Mouse (Mus musculus): ENCODE measurements at regions not wholly inside any gene's neighbourhood (a gene's known extent, or its start where the extent isn't known, plus 50 kb on each side); places are given as distances from the start of the nearest gene placed in this dataset.

- intact Hi-C loops (cut with DNase I) = no loop called here
- DNase-seq (ENCODE audit: low spot score in 2 of 2) = no peak
These were observed 264.7 kb upstream of the Pard3b start for GRCm38 (mm10) chr1:61373661-61374491.

- no peak for DNase-seq (ENCODE audit: low spot score in 2 of 2)
- intact Hi-C loops (cut with DNase I) = loop anchor here (5.0 kb wide), 4 partner anchors 79 to 1321 kb away; no protein-coding TSS in a partner anchor
These were observed 262.2 kb upstream of the Pard3b start for GRCm38 (mm10) chr1:61376417-61376816.

GRCm38 (mm10) chr1:61377070-61377469 is 261.6 kb upstream of the Pard3b start:
- peak; percentile 40 to 57 for DNase-seq (ENCODE audit: low spot score in 2 of 2)

GRCm38 (mm10) chr1:61378240-61378639 is 260.4 kb upstream of the Pard3b start:
- intact Hi-C loops (cut with DNase I) = loop anchor here (5.0 kb wide), 4 partner anchors 81 to 1319 kb away; no protein-coding TSS in a partner anchor
- no peak for DNase-seq (ENCODE audit: low spot score in 2 of 2)

More at GRCm38 (mm10) chr1:61377070-61377469, 261.6 kb upstream of the Pard3b start:
- intact Hi-C loops (cut with DNase I) = loop anchor here (1.0 to 5.0 kb wide), 5 partner anchors 80 to 1320 kb away; no protein-coding TSS in a partner anchor

DNA sequence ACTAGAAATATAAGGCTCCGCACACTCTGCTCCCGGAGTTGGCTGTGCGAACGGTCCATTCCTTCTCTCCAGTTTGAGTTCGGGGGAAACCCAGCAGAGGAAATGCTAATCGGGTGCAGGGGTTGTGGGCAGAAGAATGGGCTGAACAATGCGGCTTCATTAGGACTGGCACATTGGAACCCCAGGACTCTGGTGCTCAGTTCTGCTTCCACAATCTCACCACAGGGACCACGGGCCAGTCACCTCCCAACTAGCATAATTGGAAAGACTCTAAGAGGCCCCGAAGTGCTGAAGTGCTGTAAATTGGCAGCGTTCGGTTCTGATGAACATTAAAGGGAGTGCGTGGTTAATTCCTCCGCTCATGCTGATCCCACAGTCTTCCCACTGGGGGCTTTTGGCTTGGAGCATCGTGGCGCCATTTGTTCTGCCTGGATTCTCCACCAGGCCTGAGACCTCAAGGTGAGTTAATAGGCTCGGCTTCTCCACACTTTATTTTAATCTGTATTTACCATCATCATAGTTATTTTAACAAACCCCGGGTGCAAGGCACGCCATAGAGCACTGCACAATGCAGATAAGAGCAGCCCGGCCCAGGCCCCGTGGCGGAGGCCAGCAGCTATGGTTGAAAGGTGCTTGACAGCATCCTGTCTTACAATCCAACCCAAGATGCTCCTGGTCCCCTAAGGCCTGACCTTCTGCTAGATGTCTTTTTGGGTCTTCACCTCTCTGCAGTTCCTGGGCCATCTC is 258.7 kb upstream of the Pard3b start:
- DNase-seq (ENCODE audit: low spot score in 2 of 2) = no peak
- intact Hi-C loops (cut with DNase I) = loop anchor here (5.0 kb wide), 4 partner anchors 83 to 1317 kb away; no protein-coding TSS in a partner anchor

DNA sequence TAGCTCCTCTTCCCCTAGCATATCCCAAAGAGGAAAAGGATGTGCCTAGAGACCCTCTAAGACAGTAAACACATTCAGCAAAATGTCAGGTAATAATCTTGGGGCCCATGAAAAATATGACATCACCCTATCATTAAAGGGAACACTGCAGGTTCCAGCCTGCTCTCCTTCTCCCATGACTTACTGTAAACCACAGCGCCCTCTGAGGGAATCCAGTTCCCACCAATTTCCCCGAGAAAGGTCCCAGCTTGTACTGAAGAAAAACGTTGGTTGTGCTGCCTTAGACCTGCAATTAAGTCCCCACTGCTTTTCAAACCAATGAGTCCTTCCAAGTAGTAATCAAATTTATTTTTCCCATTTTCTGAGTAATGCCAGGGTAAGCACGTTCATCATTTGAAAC is 251.0 kb upstream of the Pard3b start:
- DNase-seq (ENCODE audit: low spot score in 2 of 2) = no peak
- intact Hi-C loops (cut with DNase I) = no loop called here

DNA sequence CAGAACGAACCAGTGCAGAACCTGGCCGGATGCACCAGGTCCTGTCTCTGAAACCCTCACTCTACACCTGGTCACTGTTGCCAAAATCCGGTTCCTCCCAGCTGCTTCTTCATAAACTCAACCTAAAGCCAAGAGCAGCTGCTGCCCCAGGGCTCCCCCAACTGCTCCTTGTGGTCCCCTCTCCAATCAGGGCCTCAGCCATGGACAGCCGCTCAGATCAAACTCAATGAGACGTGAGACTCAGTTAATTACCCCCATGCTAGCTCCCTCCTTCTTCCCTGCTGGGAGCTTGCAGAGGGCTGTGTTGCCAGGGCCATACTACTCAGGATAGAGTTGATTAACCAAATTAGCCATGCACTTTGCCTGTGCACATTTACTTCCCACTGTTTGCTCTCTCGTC is 240.8 kb upstream of the Pard3b start:
- intact Hi-C loops (cut with DNase I) = no loop called here
- no peak for DNase-seq (ENCODE audit: low spot score in 2 of 2)

DNA sequence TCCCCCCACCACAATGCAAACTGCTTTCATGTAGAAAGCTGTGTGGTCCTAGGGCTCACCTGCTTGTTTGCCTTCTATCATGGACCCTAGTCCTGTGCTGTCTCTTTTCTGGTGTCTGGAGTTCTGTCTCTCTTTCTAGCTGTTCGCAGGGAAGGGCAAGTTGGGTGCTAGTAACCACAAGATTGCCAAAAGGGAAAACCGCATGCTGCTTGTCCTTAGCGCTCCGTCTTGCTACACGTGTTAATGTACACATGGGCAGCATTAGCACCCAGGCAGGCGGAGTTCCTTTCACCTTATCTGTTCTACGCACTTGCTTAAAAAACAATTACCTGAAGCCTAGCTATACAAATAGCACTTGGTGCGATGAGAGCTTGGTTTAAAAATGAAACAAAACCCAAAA is 236.3 kb upstream of the Pard3b start:
- intact Hi-C loops (cut with DNase I) = no loop called here
- DNase-seq (ENCODE audit: low spot score in 2 of 2) = no peak

DNA sequence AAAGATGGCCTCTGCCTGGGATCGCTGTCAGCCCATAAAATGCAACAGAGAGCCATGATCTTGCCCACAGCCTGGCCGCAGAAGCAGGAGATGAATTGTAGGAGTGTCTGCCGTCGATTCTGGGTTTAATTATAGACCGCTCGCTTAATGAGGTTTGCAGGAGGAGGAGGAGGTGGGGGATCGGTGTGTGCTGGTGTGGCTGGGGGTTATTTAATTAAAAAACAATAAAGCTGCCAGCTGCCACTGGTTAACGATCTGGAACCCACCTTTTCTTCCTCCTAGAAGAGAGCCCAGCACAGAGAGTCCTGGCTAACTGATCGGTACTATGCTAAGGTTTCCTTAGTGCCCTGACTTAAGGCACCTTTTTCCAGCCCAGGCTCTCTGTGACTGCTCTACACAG is 231.4 kb upstream of the Pard3b start:
- no peak for DNase-seq (ENCODE audit: low spot score in 2 of 2)
- intact Hi-C loops (cut with DNase I) = no loop called here

DNA sequence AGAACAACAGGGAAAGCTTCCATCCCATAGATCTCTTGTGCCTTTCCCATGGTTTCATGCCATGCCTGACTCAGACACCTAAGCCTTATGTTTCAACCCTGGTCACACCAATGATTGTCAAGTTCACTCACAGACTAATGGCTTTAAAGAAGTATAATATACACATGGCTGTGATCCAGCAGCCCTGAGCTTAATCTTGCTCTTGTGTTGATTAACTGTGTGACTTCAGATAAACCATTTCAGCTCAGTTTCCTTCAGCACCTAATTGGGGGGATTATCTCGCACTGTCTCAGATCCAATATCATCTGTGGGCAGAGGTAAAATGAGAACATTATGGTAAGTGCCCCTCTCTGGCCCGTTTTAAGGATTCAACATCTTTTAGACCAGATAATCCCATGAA is 223.9 kb upstream of the Pard3b start:
- no peak for DNase-seq (ENCODE audit: low spot score in 2 of 2)
- intact Hi-C loops (cut with DNase I) = no loop called here

- intact Hi-C loops (cut with DNase I) = no loop called here
- no peak for DNase-seq (ENCODE audit: low spot score in 2 of 2)
These were observed 223.0 kb upstream of the Pard3b start for GRCm38 (mm10) chr1:61415426-61416195.

GRCm38 (mm10) chr1:61418396-61418795 is 220.2 kb upstream of the Pard3b start:
- intact Hi-C loops (cut with DNase I) = no loop called here
- DNase-seq (ENCODE audit: low spot score in 2 of 2) = no peak

DNA sequence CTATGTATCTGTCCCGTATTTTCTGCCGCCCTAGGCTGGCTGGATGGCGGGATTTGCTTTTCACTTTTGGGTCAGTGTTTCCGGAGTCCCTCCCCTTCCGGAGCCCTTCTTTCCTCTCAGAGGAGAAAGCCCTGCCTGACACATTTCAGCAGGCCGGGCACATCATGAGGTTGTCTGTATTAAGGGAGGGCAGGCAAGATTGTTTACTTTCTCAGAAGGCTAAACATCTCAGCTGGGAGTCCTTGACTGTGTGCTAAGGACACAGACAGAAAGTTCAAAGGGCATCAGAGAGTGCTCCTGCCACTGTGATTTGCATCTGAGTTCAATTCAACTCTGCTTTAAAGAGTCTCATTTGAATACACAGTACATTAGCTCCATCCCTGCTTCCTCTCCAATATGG is 218.8 kb upstream of the Pard3b start:
- intact Hi-C loops (cut with DNase I) = no loop called here
- DNase-seq (ENCODE audit: low spot score in 2 of 2) = no peak

DNA sequence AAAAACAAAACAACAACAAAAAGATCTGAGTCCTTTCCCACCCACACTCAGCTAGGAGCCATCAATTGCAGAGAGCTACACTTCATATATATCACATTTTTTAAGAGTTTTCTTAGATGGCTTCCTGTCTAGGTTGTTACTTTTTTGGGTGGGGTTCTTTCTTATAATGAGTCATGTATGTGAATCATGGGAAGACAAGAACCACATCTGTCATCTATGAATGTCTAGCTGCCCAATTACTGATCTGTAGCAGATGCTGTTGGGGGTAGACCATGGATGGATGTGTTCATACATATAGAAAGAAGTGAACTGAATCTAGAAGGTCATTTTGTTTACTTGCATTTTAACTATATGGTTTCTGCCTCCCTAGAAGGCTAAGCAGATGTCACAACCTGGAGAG is 215.4 kb upstream of the Pard3b start:
- intact Hi-C loops (cut with DNase I) = no loop called here
- DNase-seq (ENCODE audit: low spot score in 2 of 2) = no peak

DNA sequence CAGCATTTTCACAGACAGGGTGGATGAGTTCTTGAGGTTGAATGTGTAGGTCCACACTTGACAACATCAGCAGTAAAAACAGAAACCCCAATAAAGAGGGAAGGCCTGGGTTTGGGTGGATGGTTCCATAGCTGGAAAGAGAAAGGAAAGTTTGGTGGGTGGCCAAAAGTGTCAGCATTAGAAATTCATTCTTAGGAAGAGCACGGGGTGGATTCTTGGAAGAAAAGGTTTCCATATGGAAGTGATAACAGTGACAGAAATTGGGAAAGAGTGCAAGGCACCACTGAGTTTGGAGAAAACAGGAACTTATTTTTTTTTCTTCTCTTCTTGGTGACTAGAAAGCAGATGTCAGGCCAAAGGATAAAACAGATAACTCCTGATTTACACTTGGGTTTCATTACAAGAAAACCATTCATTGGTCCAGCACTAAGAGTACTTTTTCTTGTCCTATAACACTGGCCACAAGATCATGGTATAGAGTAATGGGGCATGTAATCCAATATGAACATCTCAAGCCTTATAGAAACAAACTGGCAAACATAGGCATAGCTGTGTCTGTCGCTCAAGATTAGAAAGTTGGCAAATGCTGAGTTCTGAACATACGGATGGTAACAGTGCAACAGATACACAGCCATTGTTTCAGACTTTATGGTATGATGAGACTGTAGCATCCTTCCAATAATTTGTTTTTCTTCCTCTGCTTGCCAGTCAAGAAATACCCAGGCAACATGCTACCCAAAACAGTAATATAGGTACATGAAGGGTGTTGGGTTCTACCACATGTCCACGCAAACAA is 209.7 kb upstream of the Pard3b start:
- DNase-seq (ENCODE audit: low spot score in 2 of 2) = no peak
- intact Hi-C loops (cut with DNase I) = no loop called here

DNA sequence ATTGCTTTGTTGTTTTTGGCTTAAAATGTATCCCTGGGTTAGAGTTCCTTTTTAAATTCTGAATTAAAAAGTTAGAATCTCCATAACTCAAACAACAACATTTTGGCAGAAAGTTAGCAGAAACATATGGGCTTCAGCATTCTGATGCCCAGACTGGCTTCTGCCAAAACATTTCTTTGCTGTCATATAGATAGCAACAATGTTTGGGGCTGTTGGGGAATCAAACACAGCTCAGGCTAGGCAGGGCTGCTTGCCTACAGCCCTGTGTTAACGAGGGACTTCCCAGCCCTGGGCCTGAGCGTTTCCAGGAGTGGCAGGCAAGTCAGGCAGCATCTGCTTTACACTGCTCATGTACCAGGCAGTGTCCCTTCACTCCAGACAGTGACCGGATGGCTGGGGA is 201.0 kb upstream of the Pard3b start:
- DNase-seq (ENCODE audit: low spot score in 2 of 2) = no peak

DNA sequence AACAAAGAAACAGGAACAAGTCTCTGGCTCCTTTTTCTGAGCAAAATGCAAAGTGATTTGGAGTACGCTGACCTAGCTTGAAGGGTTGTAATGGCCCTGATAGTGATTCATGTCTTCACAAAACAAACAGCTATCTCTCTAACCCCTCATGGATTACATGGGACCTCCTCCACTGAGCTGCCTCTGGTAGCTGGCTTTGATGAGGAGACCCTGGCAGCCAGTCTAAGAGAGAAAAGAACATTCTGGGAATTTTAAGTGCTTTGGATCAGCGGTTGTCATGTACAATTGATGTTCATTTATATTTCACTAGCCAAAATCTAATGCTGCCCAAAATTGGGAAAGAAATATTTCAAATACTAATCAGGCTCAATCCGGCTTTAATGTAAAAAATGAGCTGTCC is 177.2 kb upstream of the Pard3b start:
- no peak for DNase-seq (ENCODE audit: low spot score in 2 of 2)
- intact Hi-C loops (cut with DNase I) = no loop called here

More for the DNA sequence above, 201.0 kb upstream of the Pard3b start:
- intact Hi-C loops (cut with DNase I) = no loop called here

GRCm38 (mm10) chr1:61470617-61471214 is 167.9 kb upstream of the Pard3b start:
- peak; percentile 16 to 18 for DNase-seq (ENCODE audit: low spot score in 2 of 2)
- intact Hi-C loops (cut with DNase I) = no loop called here
